Mouse (Mus musculus): ENCODE results near the gene Serpina16.
"Not testable (repeated sequence)": the region's sequence is repeated elsewhere in the genome, so short reads cannot be mapped to it uniquely, and the experiment has no call there.

The Serpina16 gene

GRCm38 (mm10) chr12:103676039-103676438, at the start of gene Serpina16:
Gene Serpina16, minus strand, starts transcription at chr12:103676139.
- no peak for DNase-seq (ENCODE audit: low spot score in 2 of 2)

GRCm38 (mm10) chr12:103711537-103711936, 35.6 kb upstream of the Serpina16 start:
- DNase-seq (ENCODE audit: low spot score in 2 of 2), result no peak

- DNase-seq (ENCODE audit: low spot score in 2 of 2), result no peak
Measured at GRCm38 (mm10) chr12:103710405-103710804, 34.5 kb upstream of the Serpina16 start.

- DNase-seq (ENCODE audit: low spot score in 2 of 2), result no peak
Measured at GRCm38 (mm10) chr12:103706113-103706512, 30.2 kb upstream of the Serpina16 start.

- DNase-seq (ENCODE audit: low spot score in 2 of 2), result no peak
Measured at GRCm38 (mm10) chr12:103705547-103705946, 29.6 kb upstream of the Serpina16 start.

GRCm38 (mm10) chr12:103700144-103700750, 24.3 kb upstream of the Serpina16 start:
- DNase-seq (ENCODE audit: low spot score in 2 of 2), result no peak

- DNase-seq (ENCODE audit: low spot score in 2 of 2), result no peak
Measured at GRCm38 (mm10) chr12:103695429-103695828, 19.5 kb upstream of the Serpina16 start, which contains the start of gene Serpina1f. Gene Serpina1f, minus strand, starts transcription at chr12:103695529.

- no peak for DNase-seq (ENCODE audit: low spot score in 2 of 2)
Measured at GRCm38 (mm10) chr12:103688221-103688814, 12.4 kb upstream of the Serpina16 start.

GRCm38 (mm10) chr12:103687021-103687420, 11.1 kb upstream of the Serpina16 start:
- no peak for DNase-seq (ENCODE audit: low spot score in 2 of 2)

- peak in 1 of 2 experiments; percentile 20 for DNase-seq (ENCODE audit: low spot score in 2 of 2)
Measured at GRCm38 (mm10) chr12:103686050-103686449, 10.1 kb upstream of the Serpina16 start.

- DNase-seq (ENCODE audit: low spot score in 2 of 2), result no peak
Measured at GRCm38 (mm10) chr12:103685386-103685785, 9.4 kb upstream of the Serpina16 start.

- no peak for DNase-seq (ENCODE audit: low spot score in 2 of 2)
Measured at GRCm38 (mm10) chr12:103683775-103684174, 7.8 kb upstream of the Serpina16 start.

GRCm38 (mm10) chr12:103681739-103682138, 5.8 kb upstream of the Serpina16 start:
- no peak for DNase-seq (ENCODE audit: low spot score in 2 of 2)

- DNase-seq (ENCODE audit: low spot score in 2 of 2), result no peak
Measured at GRCm38 (mm10) chr12:103681169-103681568, 5.2 kb upstream of the Serpina16 start.

- DNase-seq (ENCODE audit: low spot score in 2 of 2), result not testable (repeated sequence)
Measured at GRCm38 (mm10) chr12:103679853-103680252, 3.9 kb upstream of the Serpina16 start.

GRCm38 (mm10) chr12:103673179-103673578, 2.8 kb downstream of the Serpina16 start:
- DNase-seq (ENCODE audit: low spot score in 2 of 2), result no peak

GRCm38 (mm10) chr12:103671483-103671882, 4.5 kb downstream of the Serpina16 start:
- no peak for DNase-seq (ENCODE audit: low spot score in 2 of 2)

- DNase-seq (ENCODE audit: low spot score in 2 of 2), result no peak
Measured at GRCm38 (mm10) chr12:103670964-103671363, 5.0 kb downstream of the Serpina16 start.

- DNase-seq (ENCODE audit: low spot score in 2 of 2), result peak; percentile 12 to 14
Measured at GRCm38 (mm10) chr12:103670344-103670743, 5.6 kb downstream of the Serpina16 start.

- DNase-seq (ENCODE audit: low spot score in 2 of 2), result no peak
Measured at GRCm38 (mm10) chr12:103665286-103665685, 10.7 kb downstream of the Serpina16 start.

- not testable (repeated sequence) for DNase-seq (ENCODE audit: low spot score in 2 of 2)
Measured at GRCm38 (mm10) chr12:103662053-103662452, 13.9 kb downstream of the Serpina16 start.

- no peak for DNase-seq (ENCODE audit: low spot score in 2 of 2)
Measured at GRCm38 (mm10) chr12:103660076-103660475, 15.9 kb downstream of the Serpina16 start.

GRCm38 (mm10) chr12:103659171-103659570, 16.8 kb downstream of the Serpina16 start:
- no peak for DNase-seq (ENCODE audit: low spot score in 2 of 2)
